Mouse (Mus musculus) gastrocnemius, postnatal 25 days (tissue): ENCODE data around the gene Hist1h1b. TPM values are rescaled to one million over a fixed set of nuclear protein-coding genes. Genes with fewer than 3 reads are reported as not detected.
"Not testable (repeated sequence)": the region's sequence is repeated elsewhere in the genome, so short reads cannot be mapped to it uniquely, and the experiment has no call there.

Source experiments
- DNase-seq: peaks from one replicate; pipeline ENCODE4 v3.0.0; 2022
- long read RNA-seq, 2 experiments: library from polyadenylated mRNA; stranded (forward); transcript quantifications; one replicate each; pipeline ENCODE4 v2.0.0; 2021
- total RNA-seq, 2 experiments: library from RNA; stranded (reverse); gene quantifications; 1 replicate in 1 of 2; 2 replicates in 1 of 2; pipeline ENCODE4 v1.2.3; 2021

Gene Hist1h1b
- total RNA-seq: 1 to 10 TPM; 3.9 to 9.2 TPM
- long read RNA-seq, experiment 1: 0 reads
- long read RNA-seq, experiment 2: 0 reads

GRCm38 (mm10) chr13:21779767-21780731, at the start of gene Hist1h1b:
Hist1h1b (minus strand) TSS chr13:21780625.
- DNase-seq: peak; percentile 30

GRCm38 (mm10) chr13:21828511-21828910, 48.1 kb upstream of the Hist1h1b start:
- no peak for DNase-seq

- not testable (repeated sequence) for DNase-seq
These were observed 39.9 kb upstream of the Hist1h1b start for GRCm38 (mm10) chr13:21820082-21820890.

GRCm38 (mm10) chr13:21812092-21812491, 31.7 kb upstream of the Hist1h1b start:
- not testable (repeated sequence) for DNase-seq

GRCm38 (mm10) chr13:21811539-21811938, 31.1 kb upstream of the Hist1h1b start, which contains the start of gene Hist1h4m:
Hist1h4m (plus strand) TSS chr13:21811746.
- DNase-seq: peak; percentile 20

GRCm38 (mm10) chr13:21811074-21811473, 30.6 kb upstream of the Hist1h1b start:
- not testable (repeated sequence) for DNase-seq

GRCm38 (mm10) chr13:21810073-21810472, 29.6 kb upstream of the Hist1h1b start, which contains the start of the genes Hist1h2bq and Hist1h2ao:
Hist1h2bq (minus strand) TSS chr13:21810197.
Hist1h2ao (plus strand) TSS chr13:21810465.
- not testable (repeated sequence) for DNase-seq

GRCm38 (mm10) chr13:21803058-21803457, 22.6 kb upstream of the Hist1h1b start:
- not testable (repeated sequence) for DNase-seq

GRCm38 (mm10) chr13:21797163-21797562, 16.7 kb upstream of the Hist1h1b start:
- not testable (repeated sequence) for DNase-seq

GRCm38 (mm10) chr13:21795584-21795983, 15.2 kb upstream of the Hist1h1b start:
- DNase-seq: no peak

- no peak for DNase-seq
These were observed 10.3 kb upstream of the Hist1h1b start for GRCm38 (mm10) chr13:21790601-21791283.

GRCm38 (mm10) chr13:21789925-21790324, 9.5 kb upstream of the Hist1h1b start:
- DNase-seq: no peak

- DNase-seq: no peak
These were observed 7.6 kb upstream of the Hist1h1b start for GRCm38 (mm10) chr13:21787760-21788593.

GRCm38 (mm10) chr13:21786899-21787629, 6.6 kb upstream of the Hist1h1b start, which contains the start of the genes Hist1h2an and Hist1h2bp:
Hist1h2an (minus strand) TSS chr13:21787218.
Hist1h2bp (plus strand) TSS chr13:21787461.
- DNase-seq: peak; percentile 81

GRCm38 (mm10) chr13:21786189-21786898, 5.9 kb upstream of the Hist1h1b start:
- no peak for DNase-seq

GRCm38 (mm10) chr13:21784311-21784710, 3.9 kb upstream of the Hist1h1b start:
- DNase-seq: no peak

- DNase-seq: no peak
These were observed 3.3 kb upstream of the Hist1h1b start for GRCm38 (mm10) chr13:21783734-21784161.

GRCm38 (mm10) chr13:21783255-21783617, 2.8 kb upstream of the Hist1h1b start, which contains the start of gene Hist1h3i:
Hist1h3i (minus strand) TSS chr13:21783370.
- peak; percentile 17 for DNase-seq
